Mouse (Mus musculus) liver, adult 2 months (tissue): ENCODE results near the gene Prss57. TPM values are rescaled to one million over a fixed set of nuclear protein-coding genes. Genes with fewer than 3 reads are reported as not detected.

Experiments
- DNase-seq: peaks from one replicate; pipeline ENCODE4 v3.0.0-alpha.2; 2011; ENCODE audit warnings: low read depth, low spot score; ENCODE audit errors: extremely low read depth
- H3K27ac ChIP-seq: fragments of 200-500 bp; replicated peaks from 2 replicates; pipeline ENCODE4 v1.5.1; 2012; ENCODE audit warnings: low read depth, mild to moderate bottlenecking, control low read depth, inconsistent platforms, low read length; ENCODE audit not compliant: insufficient read depth
- H3K27me3 ChIP-seq: fragments of 200-500 bp; 2 replicates; pipeline ENCODE4 v1.6.1; 2012; ENCODE audit warnings: mild to moderate bottlenecking, moderate library complexity, low read length, inconsistent platforms; ENCODE audit not compliant: control insufficient read depth, insufficient read depth
- H3K36me3 ChIP-seq: fragments of 200-500 bp; 2 replicates; pipeline ENCODE4 v1.6.1; 2012; ENCODE audit warnings: low read length, inconsistent platforms; ENCODE audit not compliant: control insufficient read depth, insufficient read depth
- H3K4me1 ChIP-seq: fragments of 200-500 bp; 2 replicates; pipeline ENCODE4 v1.6.1; 2011; ENCODE audit warnings: low read length; ENCODE audit not compliant: control insufficient read depth, insufficient read depth
- H3K4me3 ChIP-seq: fragments of 200-500 bp; 2 replicates; pipeline ENCODE4 v1.5.1; 2011; ENCODE audit warnings: low read depth, mild to moderate bottlenecking, control low read depth, low read length, moderate library complexity; ENCODE audit not compliant: insufficient read depth
- H3K79me2 ChIP-seq: fragments of 200-500 bp; 2 replicates; pipeline ENCODE4 v1.6.1; 2012; ENCODE audit warnings: inconsistent platforms, mild to moderate bottlenecking, low read length, moderate library complexity; ENCODE audit not compliant: control insufficient read depth, insufficient read depth
- H3K9ac ChIP-seq: fragments of 200-500 bp; 2 replicates; pipeline ENCODE4 v1.6.1; 2012; ENCODE audit warnings: low read depth, mild to moderate bottlenecking, control low read depth, inconsistent platforms, low read length
- CTCF ChIP-seq: fragments of 200-500 bp; IDR thresholded peaks from 2 replicates; pipeline ENCODE4 v1.5.1; 2011; ENCODE audit warnings: low read depth, low read length, control low read depth
- POLR2A ChIP-seq: fragments of 200-500 bp; IDR thresholded peaks from 2 replicates; pipeline ENCODE4 v1.6.1; 2011; ENCODE audit warnings: low read length, control low read depth; ENCODE audit not compliant: insufficient read depth; ENCODE audit errors: extremely low read depth
- WGBS: fragments of 180-500 bp; shearing (Covaris S2); methylation state at CpG from one replicate; pipeline ENCODE4 v1.1.7; 2018; 5-methylcytosine and 5-hydroxymethylcytosine counted together
- polyA plus RNA-seq: library from polyadenylated mRNA; depleted of rRNA; stranded (reverse); fragments of >200 nt; gene quantifications from 2 replicates; pipeline ENCODE4 v1.2.3, GENCODE M21; 2012
- total RNA-seq: library from RNA; depleted of rRNA; stranded (reverse); fragments of >200 nt; gene quantifications from 2 replicates; pipeline ENCODE4 v1.2.3, GENCODE M21; 2014

Gene Prss57
- total and polyA plus RNA-seq, 2 experiments, result not detected

GRCm38 (mm10) chr10:79806331-79806730 lies 15.6 kb upstream of the Prss57 start:
- WGBS, result 88% methylated on average over 9 of the region's 9 CpGs
- no peak for DNase-seq
- H3K9ac ChIP-seq, result no peak overlapping the region
- TF ChIP-seq CTCF (no peak), POLR2A (no peak)
- H3K36me3 ChIP-seq, result no peaks in the 10 kb centered on the region
- no peaks in the 10 kb centered on the region for H3K79me2 ChIP-seq
- H3K4me1 ChIP-seq, result peaks cover 15% of the 10 kb centered on the region
- no peaks in the 10 kb centered on the region for H3K27me3 ChIP-seq
- no peak overlapping the region for H3K4me3 ChIP-seq
- no peak overlapping the region for H3K27ac ChIP-seq

DNA sequence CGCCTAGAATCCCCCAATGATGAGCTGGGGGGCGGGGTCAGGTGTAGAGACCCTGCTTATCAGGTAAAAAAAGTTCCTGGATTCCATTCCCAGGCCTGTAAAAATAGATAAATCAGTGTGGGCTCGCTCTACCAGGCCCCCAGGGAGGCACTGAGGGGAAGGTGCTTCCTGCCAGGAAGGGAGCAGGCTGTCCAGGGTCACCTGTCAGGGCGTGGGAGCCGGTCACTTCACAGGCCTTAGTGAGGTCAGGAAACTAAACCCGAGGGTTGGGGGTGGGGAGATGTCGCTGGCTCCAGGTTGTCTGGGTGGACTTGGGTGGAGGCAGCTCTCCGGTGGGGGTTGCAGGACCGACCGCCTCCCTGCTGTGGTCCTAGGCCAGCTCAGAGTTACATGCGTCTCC lies 14.9 kb upstream of the Prss57 start:
- no peak for TF ChIP-seq CTCF
- TF ChIP-seq POLR2A, result no peak
- no peak overlapping the region for H3K4me3 ChIP-seq
- H3K27me3 ChIP-seq, result no peaks in the 10 kb centered on the region
- H3K36me3 ChIP-seq, result no peaks in the 10 kb centered on the region
- no peak overlapping the region for H3K27ac ChIP-seq
- H3K4me1 ChIP-seq, result peaks cover 15% of the 10 kb centered on the region
- H3K9ac ChIP-seq, result no peak overlapping the region
- DNase-seq, result no peak
- 64% methylated on average over 11 of the region's 11 CpGs for WGBS
- H3K79me2 ChIP-seq, result no peaks in the 10 kb centered on the region

DNA sequence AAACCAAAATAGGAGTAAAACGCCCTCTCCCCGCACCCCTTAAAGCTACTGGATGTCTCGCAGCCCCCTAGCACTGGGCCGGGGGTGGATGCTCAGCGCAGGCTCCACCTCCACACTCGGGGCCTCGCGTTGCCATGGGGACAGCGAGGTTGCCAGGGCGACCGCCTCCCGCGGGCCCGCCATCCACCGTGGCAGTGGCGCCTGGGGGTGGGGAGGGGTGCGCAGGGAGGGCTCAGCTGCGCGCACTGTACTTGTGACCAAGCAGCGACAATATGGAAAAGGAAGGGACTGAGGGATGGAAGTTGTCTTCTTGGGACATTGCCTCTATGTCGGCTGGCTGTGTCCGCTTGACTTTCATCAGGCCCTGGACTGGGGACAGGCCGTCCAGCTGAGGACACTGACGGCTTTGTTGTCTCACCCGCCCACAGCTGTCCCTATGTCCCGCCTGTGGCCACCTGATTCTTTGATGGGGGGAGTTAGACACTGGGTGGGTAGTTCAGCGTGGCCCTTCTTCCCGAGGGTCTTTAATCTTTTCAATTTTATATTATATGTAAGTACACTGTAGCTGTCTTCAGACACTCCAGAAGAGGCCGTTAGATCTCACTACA lies 13.1 kb upstream of the Prss57 start:
- no peak for DNase-seq
- TF ChIP-seq CTCF (no peak), POLR2A (no peak)
- Histone ChIP-seq H3K4me3 (no peak overlapping the region), H3K36me3 (no peaks in the 10 kb centered on the region), H3K4me1 (peaks cover 15% of the 10 kb centered on the region), H3K9ac (no peak overlapping the region), H3K79me2 (no peaks in the 10 kb centered on the region), H3K27ac (no peak overlapping the region), H3K27me3 (no peaks in the 10 kb centered on the region)
- WGBS, result 64% methylated on average over 29 of the region's 29 CpGs

DNA sequence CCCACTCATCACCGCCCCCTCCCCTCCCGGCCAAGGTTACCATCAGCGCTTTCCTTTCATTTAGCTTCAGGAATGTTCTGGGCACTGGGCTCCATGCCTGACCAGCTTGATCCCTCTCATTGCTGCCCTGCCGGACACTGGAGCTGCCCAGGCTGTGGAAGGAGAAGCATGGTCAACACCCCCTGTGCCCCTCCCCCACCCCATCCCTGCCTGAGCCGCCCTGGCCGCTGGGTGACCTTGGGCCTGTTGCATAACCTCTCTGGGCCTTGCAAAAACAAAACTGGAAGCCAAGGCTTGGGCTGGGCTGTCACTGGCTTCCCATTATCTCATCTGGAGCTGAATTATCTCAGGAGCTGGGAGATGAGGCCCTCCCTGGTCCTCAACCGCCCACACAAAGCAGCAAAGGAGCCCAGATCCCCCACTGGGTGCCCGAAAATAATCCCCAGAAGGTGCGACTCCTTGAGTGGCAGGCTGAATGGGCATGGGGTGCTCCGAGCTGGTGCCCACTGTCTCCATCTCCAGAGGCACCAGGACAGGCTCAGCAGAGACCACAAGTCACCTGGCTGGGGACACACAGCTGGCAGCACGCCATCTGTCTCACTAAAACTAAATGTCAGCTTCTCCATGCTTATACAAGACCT lies 11.7 kb upstream of the Prss57 start:
- 11% methylated on average over 11 of the region's 11 CpGs for WGBS
- H3K4me3 ChIP-seq, result peak overlapping the region; percentile 46; the same call in 1 of the 2 replicates

GRCm38 (mm10) chr10:79801837-79802236 lies 11.1 kb upstream of the Prss57 start:
- H3K4me1 ChIP-seq, result peaks cover 15% of the 10 kb centered on the region
- H3K79me2 ChIP-seq, result no peaks in the 10 kb centered on the region
- no peaks in the 10 kb centered on the region for H3K27me3 ChIP-seq
- H3K4me3 ChIP-seq, result peak overlapping the region; percentile 46; the same call in 1 of the 2 replicates
- H3K36me3 ChIP-seq, result no peaks in the 10 kb centered on the region
- WGBS, result 14% methylated on average over 3 of the region's 3 CpGs
- peak; percentile 61 for DNase-seq
- no peak for TF ChIP-seq CTCF
- TF ChIP-seq POLR2A, result no peak
- peak overlapping the region; percentile 64 for H3K27ac ChIP-seq
- H3K9ac ChIP-seq, result peak overlapping the region; percentile 22

More for the DNA sequence above, 11.7 kb upstream of the Prss57 start:
- Histone ChIP-seq H3K9ac (peak overlapping the region; percentile 50), H3K27ac (peak overlapping the region; percentile 77), H3K79me2 (no peaks in the 10 kb centered on the region), H3K27me3 (no peaks in the 10 kb centered on the region), H3K4me1 (peaks cover 15% of the 10 kb centered on the region), H3K36me3 (no peaks in the 10 kb centered on the region)
- 0 out of 2 replicates have a peak, but pooled peaks have one; percentile 15 for TF ChIP-seq POLR2A
- TF ChIP-seq CTCF, result no peak
- DNase-seq, result peak; percentile 86

DNA sequence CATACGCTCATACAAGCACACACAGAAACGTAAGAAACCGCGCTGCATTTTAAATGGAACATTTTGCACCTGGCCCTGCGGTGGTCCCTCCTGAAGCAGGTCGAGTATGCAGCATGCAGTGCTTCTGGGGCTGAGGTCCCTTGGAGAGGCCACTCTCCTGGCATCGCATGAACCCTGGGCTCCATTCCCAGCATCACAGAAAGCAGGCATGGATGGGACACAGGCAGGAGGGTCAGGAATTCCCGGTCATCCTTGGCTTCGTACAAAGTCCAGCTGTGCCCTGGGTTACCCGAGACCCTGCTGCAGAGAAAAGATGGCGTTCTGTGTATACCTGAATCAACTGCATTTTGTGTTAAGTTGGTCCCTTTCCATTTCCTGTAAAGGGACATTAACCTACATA lies 9.7 kb upstream of the Prss57 start:
- 58% methylated on average over 11 of the region's 11 CpGs for WGBS
- Histone ChIP-seq H3K79me2 (no peaks in the 10 kb centered on the region), H3K9ac (no peak overlapping the region), H3K4me1 (peaks cover 15% of the 10 kb centered on the region), H3K4me3 (no peak overlapping the region), H3K27me3 (no peaks in the 10 kb centered on the region), H3K27ac (no peak overlapping the region), H3K36me3 (no peaks in the 10 kb centered on the region)
- TF ChIP-seq POLR2A (no peak), CTCF (no peak)
- DNase-seq, result peak; percentile 43
